Mouse (Mus musculus) cerebellum, adult (tissue): ENCODE measurements at regions not wholly inside any gene's neighbourhood (a gene's known extent, or its start where the extent isn't known, plus 50 kb on each side); places are given as distances from the start of the nearest gene placed in this dataset.

ENCODE experiments used
- ATAC-seq: cut with Nextera tagmentation; 2 replicates; pipeline ENCODE4 v1.9.2; 2017; ENCODE audit warnings: mild to moderate bottlenecking, moderate library complexity, mixed read lengths; ENCODE audit not compliant: insufficient number of reproducible peaks, low FRiP score, low TSS enrichment

DNA sequence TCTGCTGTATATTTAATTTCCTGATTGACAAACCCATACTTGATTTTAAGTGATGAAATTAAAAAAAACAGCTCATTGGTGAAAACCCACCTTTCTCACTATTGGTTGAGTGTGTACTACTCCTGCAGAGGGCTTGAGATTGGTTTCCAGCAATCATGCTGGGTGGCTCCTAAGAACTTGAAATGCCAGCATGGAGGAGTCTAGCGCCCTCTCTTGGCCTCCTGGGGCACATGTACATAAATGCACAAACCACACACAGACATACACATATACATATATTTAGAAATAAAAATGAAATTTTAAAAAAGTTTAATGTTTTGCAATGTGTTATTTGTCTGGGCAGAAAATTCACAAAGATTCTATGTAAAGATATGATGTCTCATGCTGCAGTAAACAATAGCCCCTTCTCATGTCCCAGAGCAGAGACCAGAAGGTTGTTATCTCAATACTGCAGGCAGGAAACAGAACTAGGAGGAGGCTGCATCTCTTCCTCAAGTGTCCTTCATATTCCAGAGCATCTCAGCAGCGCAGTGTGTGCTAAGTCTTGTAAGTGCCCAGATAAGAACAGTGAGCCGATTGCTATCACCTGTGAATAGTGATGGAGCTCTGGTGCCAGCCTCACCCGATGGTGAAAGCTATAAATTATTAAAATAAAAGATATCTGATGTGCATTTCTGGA is 108.4 kb upstream of the Fbxo11 start:
- no peak for ATAC-seq

DNA sequence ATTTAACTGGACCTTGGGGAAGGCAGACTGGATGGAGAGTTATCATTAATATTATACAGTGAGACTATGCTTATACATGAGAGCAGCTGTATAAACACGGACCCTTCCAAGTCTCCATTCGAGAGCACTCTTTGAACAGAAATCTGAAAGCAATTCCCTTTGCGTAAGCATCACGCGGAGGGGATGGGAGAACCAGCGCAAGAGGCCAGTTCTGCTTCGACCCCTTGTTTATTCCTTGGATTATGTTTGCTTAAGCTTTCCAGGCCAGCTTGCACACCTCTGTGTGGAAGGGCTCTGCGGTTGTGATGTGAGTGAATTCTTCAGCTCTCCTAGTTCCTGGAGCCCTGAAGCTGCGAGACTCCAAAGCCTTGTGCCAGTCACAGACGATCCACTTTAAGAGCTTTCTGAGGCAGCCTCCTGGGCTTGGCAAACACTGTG is 109.2 kb upstream of the Fbxo11 start:
- ATAC-seq: no peak

DNA sequence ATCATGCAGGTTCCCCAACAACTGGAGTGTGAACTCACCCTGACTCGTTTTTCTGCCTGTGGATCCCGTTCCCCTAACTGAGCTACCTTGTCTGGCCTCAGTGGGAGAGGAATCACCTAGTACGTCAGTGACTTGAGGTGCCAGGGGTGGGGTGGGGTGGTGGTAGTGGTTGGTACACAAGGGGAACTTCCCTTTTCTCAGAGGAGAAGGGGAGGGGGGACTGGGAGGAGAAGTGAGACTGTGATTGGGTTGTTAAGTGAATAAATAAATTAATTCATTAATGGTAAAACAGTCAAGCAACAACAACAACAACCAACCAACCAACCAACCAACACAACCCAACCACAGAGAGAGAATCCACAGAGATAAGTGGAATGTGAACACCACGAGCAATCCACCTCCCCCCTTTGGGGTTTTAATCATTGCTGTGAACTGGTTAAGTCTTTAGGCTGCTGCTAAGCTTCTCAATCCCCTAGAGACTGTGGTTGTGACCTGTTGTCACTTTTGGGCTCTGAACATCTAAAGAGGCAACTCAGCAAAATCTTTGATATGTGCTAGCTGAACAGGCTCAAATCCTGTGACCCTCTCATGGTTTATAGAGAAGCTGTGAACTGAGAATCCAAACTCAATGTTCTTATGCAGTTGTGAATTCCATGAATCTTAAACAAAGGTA is 111.0 kb upstream of the Fbxo11 start:
- no peak for ATAC-seq

DNA sequence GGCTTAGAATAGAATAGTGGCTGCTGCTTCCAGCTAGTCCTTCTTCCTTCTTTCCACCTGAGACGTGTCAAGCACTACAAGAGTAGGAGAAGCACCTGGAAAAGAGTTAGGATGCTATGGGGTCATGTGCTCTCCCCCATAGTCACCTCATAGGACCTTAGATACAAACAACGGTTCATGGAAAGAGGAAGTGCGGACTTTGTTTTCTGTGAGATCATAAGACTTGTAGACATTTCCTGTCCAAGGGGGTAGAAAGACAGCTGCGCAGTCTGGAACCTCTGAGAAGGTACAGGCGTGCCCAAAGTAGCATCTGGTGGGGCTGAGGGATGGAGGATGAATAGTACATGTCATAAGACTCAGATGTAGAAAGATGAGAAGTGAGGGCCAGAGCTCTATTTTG is 125.6 kb upstream of the Fbxo11 start:
- ATAC-seq: no peak

DNA sequence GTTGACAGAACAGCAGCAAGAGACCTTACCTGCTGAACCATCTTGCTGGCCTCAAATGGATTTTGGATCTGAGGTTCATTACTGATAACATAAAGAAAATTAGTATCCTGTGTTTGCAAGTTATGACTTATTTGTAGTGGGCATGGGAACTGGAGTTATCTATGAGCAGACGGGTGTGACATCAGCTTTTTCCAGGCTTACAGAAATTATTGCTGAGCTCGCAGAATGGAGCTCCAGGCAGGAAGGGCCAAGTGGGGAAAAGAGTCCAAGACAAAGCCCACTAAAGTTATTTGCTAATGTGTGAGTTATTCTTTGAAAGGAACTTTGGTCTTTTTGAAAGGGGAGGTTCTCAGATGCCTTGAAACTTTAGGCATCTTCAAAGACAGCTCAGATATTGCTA is 126.4 kb upstream of the Fbxo11 start:
- ATAC-seq: no peak

DNA sequence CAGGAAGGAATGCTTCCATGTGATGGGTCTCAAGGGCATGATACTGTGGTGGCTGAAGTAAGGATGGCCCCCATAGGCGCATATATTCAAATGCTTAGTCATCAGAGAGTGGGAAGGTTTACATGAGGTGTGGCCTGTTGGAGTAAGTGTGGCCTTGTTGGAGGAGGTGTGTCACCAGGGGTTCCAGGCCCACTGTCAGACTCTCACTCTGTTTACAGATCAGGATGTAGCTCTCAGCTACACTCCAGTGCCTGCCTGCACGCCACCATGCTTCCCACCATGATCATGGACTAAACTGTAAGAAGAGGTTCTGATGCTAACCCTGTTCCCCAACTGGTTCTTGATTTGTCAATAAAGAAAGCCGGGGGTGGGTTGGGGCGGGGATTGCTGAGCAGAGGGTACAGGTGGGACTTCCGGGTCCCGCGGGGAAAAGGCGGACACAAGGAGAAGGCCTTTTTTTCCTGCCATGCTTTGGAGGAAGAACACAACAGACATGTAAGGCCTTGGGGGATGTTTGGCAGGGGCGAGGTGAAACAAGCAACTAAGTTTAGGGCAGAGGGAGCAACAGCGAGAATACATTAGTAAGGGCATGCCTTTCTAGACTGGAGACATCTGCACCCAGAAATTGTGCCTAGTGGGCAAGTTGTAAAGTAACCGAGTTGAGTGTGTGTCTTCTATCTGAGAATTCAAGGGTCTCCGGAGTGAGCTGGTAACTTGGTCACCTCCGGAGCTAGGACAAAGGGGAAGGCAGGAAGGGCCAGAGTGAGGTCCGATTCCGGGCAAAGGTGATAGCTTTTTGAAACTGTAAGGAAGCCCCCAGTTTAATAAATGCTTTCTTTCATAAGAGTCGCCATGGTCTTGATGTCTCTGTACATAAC is 127.1 kb upstream of the Fbxo11 start:
- ATAC-seq: no peak

DNA sequence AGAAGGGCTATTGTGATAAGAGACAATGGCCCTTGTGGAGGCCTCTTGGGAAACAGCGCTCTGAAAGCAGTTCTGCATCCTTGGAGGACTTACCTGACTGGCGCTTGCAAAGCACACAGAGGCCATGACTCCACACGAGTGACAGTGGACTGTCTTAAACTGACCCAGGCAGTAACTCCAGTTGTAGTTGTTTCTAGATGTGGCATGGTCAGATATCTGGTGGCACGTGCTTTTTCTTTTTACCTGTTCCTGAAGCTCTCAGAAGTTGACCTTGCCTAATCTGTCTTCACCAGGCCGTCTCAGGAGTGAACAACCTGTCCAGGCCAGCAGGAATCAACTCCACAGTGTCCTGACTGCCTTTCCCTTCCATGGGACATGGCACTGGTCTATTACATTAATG is 129.6 kb upstream of the Fbxo11 start:
- ATAC-seq: no peak

DNA sequence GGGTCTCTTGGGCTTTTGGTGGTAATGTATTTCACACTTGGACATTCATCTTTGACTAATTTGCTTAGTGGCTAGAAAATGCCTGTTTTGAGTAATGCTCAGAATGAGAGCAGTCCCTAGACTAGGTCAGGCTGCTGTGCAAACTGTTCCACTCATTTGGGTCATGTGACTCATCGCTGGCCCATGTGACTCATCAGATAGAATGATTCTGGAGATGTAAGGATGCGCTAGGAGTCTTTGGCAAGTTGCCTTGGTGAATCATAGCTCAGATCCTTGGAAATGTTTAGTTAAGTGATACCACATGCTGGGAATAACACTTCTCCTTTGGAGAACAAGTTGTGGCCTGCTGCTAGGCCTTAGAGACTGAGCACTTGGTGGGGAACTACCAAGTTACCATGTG is 130.2 kb upstream of the Fbxo11 start:
- ATAC-seq: no peak

DNA sequence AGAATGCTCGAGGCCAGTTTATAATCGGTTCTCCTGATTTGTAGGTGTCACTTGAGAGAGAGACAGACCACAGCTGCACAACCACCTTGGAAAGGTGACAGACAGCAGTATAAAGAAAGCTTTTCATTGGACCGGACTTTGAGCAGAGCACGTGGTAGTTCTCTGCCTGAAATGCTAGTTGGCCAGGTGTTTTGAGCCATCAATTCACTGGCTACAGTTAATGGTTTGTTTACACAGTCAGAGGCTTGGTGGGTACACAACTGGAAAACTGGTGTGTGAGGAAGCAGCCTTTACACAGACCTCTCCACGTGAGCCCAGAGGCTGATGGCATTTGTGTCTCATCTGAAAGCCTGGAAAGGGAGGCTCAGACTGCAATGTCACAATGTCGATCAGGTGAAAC is 130.8 kb upstream of the Fbxo11 start:
- ATAC-seq: no peak

DNA sequence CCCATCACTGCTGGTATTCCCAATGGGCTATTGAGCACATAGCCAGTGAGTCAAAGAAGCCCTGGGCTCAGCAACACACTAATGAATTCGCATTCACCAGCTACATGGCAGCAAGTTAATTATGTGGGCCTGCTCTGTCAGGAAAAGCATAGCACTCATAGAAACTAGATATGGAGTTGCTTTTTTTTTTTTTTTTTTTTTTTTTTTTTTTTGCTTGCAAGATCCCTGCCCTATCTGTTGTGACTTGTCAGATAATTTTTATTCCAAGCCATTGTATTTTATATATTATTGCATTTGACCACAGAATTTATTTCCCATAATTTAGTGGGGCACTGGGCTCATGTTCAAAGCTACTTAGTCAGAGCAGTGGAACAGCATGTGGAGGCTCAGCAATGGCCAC is 131.2 kb upstream of the Fbxo11 start:
- ATAC-seq: no peak

DNA sequence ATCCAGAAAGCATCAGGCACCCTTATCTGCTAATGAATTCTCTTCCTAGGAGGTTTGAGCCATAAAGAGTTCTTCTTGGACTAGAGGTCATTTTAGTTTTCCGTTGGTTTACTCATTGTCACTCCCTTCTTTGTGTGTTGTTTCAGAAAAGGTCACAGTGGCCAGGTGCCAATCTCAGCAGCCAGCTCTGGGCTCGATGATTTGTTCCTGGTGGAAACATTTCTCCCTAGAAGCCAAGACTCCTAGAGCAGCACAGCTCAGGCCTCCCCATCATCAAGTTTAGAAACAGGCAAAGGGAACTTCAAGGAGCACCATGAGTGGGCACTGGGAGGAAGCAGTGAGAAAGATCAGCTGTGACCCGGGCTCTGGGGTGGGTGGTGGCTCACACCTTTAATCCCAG is 132.3 kb upstream of the Fbxo11 start:
- no peak for ATAC-seq

DNA sequence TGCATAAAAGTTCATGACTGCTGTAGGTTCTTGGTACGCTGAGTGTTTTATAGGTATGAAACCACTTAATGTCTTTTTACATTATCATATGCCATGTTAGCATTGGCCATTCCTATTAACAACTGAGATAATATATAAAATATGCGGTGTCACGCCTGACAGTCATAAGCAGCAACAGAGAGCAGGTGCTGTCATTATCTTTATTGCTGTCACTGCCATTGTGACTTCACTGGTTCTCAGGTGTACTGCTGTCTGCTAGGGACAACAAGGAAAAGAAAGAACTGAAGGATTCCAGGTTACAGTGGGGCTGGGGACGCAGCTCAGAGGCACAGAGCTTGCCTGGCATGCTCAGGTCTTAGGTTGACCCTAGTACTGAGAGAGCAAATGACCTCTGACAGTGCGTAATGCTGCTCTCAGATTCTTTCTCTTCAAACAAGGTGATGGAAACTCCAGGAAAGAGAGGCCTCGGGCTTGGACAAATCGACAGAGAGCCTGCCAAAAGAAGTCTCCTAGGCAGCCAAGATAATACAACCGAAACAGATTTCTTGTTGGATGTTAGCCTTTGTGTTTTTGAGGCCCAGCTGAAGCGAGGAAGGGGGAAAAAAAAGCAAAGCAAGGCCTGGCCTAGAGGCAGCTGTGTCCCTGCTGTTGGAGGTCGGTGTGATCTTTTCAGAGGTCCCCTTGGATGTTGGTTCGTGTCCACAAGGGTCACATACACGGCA is 136.3 kb upstream of the Fbxo11 start:
- ATAC-seq: no peak

DNA sequence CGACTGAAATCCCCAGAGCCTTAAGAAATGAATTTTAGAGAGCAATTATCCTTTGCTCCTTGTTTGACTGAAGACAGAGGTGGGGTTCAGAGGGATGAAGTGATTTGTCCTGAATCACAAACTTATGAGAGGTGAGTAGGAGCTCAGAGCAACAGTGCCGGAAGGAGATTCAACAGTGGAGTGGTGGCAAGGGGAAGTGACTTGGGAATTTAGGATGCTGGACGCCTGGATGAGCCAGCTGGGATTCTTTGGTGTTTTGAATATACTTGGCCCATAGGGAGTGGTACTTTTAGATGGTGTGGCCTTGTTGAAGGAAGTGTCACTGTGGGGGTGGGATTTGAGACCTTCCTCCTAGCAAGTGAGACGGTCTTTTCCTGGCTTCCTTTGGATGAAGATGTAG is 137.1 kb upstream of the Fbxo11 start:
- no peak for ATAC-seq

DNA sequence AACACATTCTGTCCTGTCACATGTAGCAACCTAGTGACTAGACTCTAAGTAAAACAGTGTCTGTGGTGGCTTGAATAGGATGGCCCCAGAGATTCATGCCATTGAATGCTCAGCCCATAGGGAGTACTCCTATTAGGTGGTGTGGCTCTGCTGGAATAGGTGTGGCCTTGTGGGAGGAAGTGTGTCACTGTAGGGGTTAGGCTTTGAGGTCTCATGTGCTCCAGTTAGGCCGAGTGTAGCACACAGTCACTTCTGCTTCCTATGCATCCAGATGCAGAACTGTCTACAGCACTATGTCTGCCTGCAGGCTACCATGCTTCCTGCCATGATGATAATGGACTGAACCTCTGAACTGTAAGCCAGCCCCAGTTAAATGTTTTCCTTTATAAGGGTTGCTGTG is 144.5 kb upstream of the Fbxo11 start:
- no peak for ATAC-seq

DNA sequence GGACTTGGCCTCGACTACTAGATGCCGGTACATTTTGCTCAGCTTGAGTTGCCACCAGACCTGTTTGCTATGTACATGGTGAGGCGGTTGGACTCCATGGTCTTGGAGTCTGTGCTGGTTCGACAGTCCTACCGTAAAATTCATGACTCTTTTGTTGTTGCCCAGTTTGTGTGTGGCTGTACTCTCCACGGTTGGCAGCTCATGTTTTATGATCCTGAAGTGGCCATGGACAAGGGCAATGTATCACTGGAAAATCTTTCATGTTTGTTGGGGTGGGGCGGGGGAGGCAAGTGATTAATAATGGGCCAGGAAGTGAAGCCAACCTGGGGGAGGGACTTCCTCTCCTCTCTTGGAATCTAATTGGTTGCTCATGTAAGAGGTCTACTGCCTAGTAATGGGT is 147.0 kb upstream of the Fbxo11 start:
- no peak for ATAC-seq

DNA sequence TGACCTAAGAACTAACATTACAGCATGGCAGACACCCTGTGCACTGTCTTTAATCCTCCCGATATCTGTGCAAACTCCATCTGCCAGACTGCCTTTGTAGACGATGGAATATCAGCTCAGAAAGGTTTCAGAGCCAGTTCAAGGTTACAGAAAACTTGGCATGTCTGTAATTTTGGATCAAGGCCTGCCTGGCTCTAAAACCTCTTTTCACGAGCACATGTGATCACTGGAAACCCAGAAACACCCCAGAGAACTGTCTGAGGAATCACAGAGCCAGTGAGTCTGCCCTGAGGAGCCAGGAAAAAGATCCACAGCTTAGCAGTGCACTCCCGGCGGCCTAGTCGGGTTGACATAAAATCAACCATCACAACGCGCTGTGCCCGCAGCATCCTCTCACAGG is 149.7 kb upstream of the Fbxo11 start:
- no peak for ATAC-seq

DNA sequence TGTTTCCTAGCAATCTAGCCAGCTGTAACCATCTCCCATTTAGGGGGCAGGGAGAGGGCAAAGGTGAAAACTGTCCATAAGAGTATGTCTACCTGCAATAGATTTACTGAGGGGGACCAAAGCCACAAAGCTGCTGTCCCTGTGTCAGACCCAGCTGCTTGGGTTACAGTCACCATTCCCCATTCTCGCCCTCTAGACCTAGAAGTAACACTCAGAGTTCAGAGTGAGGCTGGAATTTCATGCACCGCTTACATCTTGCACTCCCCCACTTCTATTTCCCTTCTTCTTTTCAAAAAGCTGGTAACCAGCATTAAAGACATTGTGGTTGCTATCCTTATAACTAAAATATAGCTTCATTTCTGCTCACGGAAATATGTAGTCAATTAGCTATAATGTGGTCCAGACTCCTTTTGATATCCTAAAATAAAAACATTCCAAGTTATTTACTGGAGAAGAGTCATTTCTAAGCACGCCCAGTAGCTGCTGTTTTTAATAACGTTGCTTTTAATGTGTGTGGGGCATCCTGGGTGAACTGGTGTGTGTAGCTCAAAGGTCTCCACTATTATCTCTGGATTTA is 157.4 kb upstream of the Fbxo11 start:
- no peak for ATAC-seq

DNA sequence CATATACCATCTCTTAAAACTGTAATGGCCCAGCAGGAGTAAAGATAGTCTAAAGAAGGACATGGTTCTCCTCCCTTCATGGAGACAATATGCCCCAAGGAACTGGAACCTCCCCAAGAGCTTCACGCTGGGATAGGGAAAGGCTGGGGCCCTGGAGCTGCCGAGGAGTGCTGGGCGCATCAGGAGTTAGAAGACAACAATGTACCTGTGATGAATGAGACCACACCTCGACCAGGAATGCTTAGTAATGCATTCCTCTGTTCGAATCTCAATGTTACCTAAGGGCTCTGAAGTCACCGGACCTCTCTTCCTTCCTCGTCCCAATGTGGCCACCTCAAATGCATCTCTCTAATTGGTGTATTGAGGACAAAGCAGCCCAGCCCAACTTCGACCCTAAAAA is 175.4 kb upstream of the Fbxo11 start:
- ATAC-seq: no peak

DNA sequence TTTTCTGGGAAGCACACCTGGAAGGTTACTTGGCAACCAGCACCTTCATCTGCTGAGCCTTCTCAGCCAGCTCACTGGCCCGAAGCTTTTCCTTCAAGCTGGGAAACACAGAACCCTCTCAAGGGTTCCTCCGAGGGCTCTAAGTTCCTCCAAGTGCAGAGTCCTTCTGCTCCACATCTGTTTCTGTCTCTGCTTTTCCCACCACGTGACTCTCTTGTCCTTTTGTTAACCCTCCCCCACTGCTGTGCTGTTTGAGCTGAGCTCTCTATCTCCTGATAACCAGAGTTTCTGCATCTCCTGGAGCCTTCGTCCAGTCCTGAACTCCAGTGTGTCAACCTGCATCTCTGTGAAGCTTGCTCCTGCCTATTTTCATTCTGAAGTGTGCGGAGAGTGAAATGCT is 183.5 kb upstream of the Fbxo11 start:
- ATAC-seq: no peak

DNA sequence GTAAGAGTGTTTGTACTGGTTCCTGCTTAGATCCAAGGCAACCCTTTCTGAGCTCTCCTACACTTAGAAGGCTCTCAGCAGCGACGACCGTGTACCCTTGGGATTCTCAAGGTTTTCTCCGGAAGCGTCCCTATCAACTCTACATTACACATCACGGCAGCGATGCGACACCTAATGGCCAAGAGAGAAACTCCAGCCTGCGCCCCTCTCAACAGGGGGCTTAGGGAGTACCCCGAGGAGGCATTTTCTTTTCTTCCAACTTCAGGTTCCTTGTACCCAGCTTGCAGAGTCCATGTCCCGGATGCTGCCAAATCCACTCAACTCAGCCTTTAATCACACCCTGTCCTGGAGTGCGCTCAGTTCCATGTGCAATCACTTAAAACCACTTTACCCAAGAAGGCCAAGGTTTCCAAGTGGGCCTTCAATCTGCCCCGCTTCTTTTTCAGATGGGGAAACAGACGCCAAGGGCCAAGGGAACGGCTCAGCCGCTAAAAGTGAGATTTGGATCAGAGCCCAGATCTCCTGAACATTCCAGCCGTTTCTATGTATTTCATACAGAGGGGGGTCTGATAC is 186.9 kb upstream of the Fbxo11 start:
- ATAC-seq: peak; percentile 29; the same call in 1 of the 2 replicates
